Mouse (Mus musculus) liver, adult 2 months (tissue): ENCODE data around the gene Mrps2. TPM values are rescaled to one million over a fixed set of nuclear protein-coding genes. Genes with fewer than 3 reads are reported as not detected.

Source experiments
- DNase-seq: peaks from one replicate; pipeline ENCODE4 v3.0.0-alpha.2; 2011; ENCODE audit warnings: low read depth, low spot score; ENCODE audit errors: extremely low read depth
- H3K27ac ChIP-seq: fragments of 200-500 bp; replicated peaks from 2 replicates; pipeline ENCODE4 v1.5.1; 2012; ENCODE audit warnings: low read depth, mild to moderate bottlenecking, control low read depth, inconsistent platforms, low read length; ENCODE audit not compliant: insufficient read depth
- H3K27me3 ChIP-seq: fragments of 200-500 bp; 2 replicates; pipeline ENCODE4 v1.6.1; 2012; ENCODE audit warnings: mild to moderate bottlenecking, moderate library complexity, low read length, inconsistent platforms; ENCODE audit not compliant: control insufficient read depth, insufficient read depth
- H3K36me3 ChIP-seq: fragments of 200-500 bp; 2 replicates; pipeline ENCODE4 v1.6.1; 2012; ENCODE audit warnings: low read length, inconsistent platforms; ENCODE audit not compliant: control insufficient read depth, insufficient read depth
- H3K4me1 ChIP-seq: fragments of 200-500 bp; 2 replicates; pipeline ENCODE4 v1.6.1; 2011; ENCODE audit warnings: low read length; ENCODE audit not compliant: control insufficient read depth, insufficient read depth
- H3K4me3 ChIP-seq: fragments of 200-500 bp; 2 replicates; pipeline ENCODE4 v1.5.1; 2011; ENCODE audit warnings: low read depth, mild to moderate bottlenecking, control low read depth, low read length, moderate library complexity; ENCODE audit not compliant: insufficient read depth
- H3K79me2 ChIP-seq: fragments of 200-500 bp; 2 replicates; pipeline ENCODE4 v1.6.1; 2012; ENCODE audit warnings: inconsistent platforms, mild to moderate bottlenecking, low read length, moderate library complexity; ENCODE audit not compliant: control insufficient read depth, insufficient read depth
- H3K9ac ChIP-seq: fragments of 200-500 bp; 2 replicates; pipeline ENCODE4 v1.6.1; 2012; ENCODE audit warnings: low read depth, mild to moderate bottlenecking, control low read depth, inconsistent platforms, low read length
- CTCF ChIP-seq: fragments of 200-500 bp; IDR thresholded peaks from 2 replicates; pipeline ENCODE4 v1.5.1; 2011; ENCODE audit warnings: low read depth, low read length, control low read depth
- POLR2A ChIP-seq: fragments of 200-500 bp; IDR thresholded peaks from 2 replicates; pipeline ENCODE4 v1.6.1; 2011; ENCODE audit warnings: low read length, control low read depth; ENCODE audit not compliant: insufficient read depth; ENCODE audit errors: extremely low read depth
- WGBS: fragments of 180-500 bp; shearing (Covaris S2); methylation state at CpG from one replicate; pipeline ENCODE4 v1.1.7; 2018; 5-methylcytosine and 5-hydroxymethylcytosine counted together
- polyA plus RNA-seq: library from polyadenylated mRNA; depleted of rRNA; stranded (reverse); fragments of >200 nt; gene quantifications from 2 replicates; pipeline ENCODE4 v1.2.3, GENCODE M21; 2012; rRNA removed
- total RNA-seq: library from RNA; depleted of rRNA; stranded (reverse); fragments of >200 nt; gene quantifications from 2 replicates; pipeline ENCODE4 v1.2.3, GENCODE M21; 2014; rRNA removed

Gene Mrps2
- total and polyA plus RNA-seq, 2 experiments = 10.9 to 52.3 TPM

- no peaks in the 10 kb centered on the region for H3K36me3 ChIP-seq
- no peak overlapping the region for H3K9ac ChIP-seq
- TF ChIP-seq POLR2A (no peak), CTCF (peak; percentile 96)
- H3K4me1 ChIP-seq = peaks cover 4% of the 10 kb centered on the region
- H3K79me2 ChIP-seq = no peaks in the 10 kb centered on the region
- DNase-seq = peak; percentile 84
- H3K27ac ChIP-seq = no peak overlapping the region
- H3K4me3 ChIP-seq = no peak overlapping the region
- no peaks in the 10 kb centered on the region for H3K27me3 ChIP-seq
- 22% methylated on average over 5 of the region's 5 CpGs for WGBS
Measured at GRCm38 (mm10) chr2:28517206-28517909, 49.5 kb downstream of the Mrps2 start.

DNA sequence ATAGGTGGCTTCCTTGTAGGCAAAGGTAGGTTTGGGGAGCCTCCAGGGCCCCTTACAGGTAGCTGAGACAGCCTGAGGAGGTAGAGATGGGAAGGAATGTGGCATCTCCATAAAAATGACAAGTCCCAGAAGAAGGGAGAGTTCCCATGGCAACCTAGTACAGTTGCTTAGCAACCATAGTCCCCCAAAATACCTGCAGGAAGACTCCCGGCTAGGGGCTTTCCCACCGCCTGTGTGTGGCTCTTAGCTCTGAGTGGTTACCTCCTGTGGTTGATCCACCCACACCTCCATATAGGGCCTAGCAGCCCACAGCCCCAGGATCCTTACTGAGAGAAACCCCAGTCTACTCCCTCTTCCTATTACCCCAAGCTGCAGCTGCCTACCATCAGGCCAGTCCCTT, 50.4 kb downstream of the Mrps2 start:
- Histone ChIP-seq H3K4me3 (no peak overlapping the region), H3K79me2 (no peaks in the 10 kb centered on the region), H3K4me1 (peaks cover 4% of the 10 kb centered on the region), H3K9ac (no peak overlapping the region), H3K27ac (no peak overlapping the region), H3K27me3 (no peaks in the 10 kb centered on the region), H3K36me3 (no peaks in the 10 kb centered on the region)
- no peak for DNase-seq
- TF ChIP-seq POLR2A (no peak), CTCF (no peak)
- 83% methylated on average over 2 of the region's 2 CpGs for WGBS

DNA sequence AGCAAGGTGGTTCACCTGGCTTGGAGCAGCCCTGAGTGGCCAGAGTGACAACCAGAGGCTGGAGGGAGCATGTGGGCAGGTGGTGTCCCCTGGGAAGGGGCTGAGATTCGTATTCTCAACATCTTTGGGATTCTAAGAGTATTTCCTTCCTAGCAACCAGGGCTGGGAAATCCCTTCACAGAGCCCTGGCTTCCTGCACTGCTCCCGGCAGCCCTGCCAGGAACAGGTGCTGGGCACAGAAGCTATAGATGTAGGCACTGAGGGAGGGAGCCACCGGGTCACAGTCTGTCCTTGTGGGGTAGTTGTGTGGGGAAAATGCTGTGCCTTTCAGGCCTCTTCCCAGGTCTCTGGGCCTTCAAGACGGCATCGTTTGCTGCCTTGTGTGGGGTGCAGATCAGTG, 52.7 kb downstream of the Mrps2 start:
- Histone ChIP-seq H3K4me3 (no peak overlapping the region), H3K27ac (no peak overlapping the region), H3K36me3 (no peaks in the 10 kb centered on the region), H3K27me3 (no peaks in the 10 kb centered on the region), H3K4me1 (no peaks in the 10 kb centered on the region; the same call in 1 of the 2 replicates), H3K9ac (no peak overlapping the region), H3K79me2 (no peaks in the 10 kb centered on the region)
- TF ChIP-seq POLR2A (no peak), CTCF (no peak)
- WGBS = 89% methylated on average over 5 of the region's 5 CpGs
- no peak for DNase-seq

Other genes with a start within 250 kb of the Mrps2 start
- gene Ppp1r26, start 21.3 kb upstream of the Mrps2 start, total RNA-seq = 0.07 and 0.09 TPM in 2 replicates
- 0.07 and 0.10 TPM in 2 replicates for gene Ppp1r26, start 21.3 kb upstream of the Mrps2 start, polyA plus RNA-seq
- gene 1700007K13Rik, start 1.7 kb upstream of the Mrps2 start, total RNA-seq = 0.28 TPM in 1 of 2 replicates, not detected in the other
- gene 1700007K13Rik, start 1.7 kb upstream of the Mrps2 start, polyA plus RNA-seq = not detected in 2 replicates
- 0.65 and 1.7 TPM in 2 replicates for gene Gbgt1, start 28.8 kb downstream of the Mrps2 start, total RNA-seq
- 0.66 and 0.86 TPM in 2 replicates for gene Gbgt1, start 28.8 kb downstream of the Mrps2 start, polyA plus RNA-seq
- not detected in 2 replicates for gene Gm10134, start 38.0 kb downstream of the Mrps2 start, total RNA-seq
- not detected in 2 replicates for gene Gm10134, start 38.0 kb downstream of the Mrps2 start, polyA plus RNA-seq
- 1.1 and 1.7 TPM in 2 replicates for gene Ralgds, start 45.1 kb downstream of the Mrps2 start, total RNA-seq
- gene Ralgds, start 45.1 kb downstream of the Mrps2 start, polyA plus RNA-seq = 1.5 and 3.0 TPM in 2 replicates
- 19.2 and 70.5 TPM in 2 replicates for gene Cel, start 95.3 kb downstream of the Mrps2 start, total RNA-seq
- gene Cel, start 95.3 kb downstream of the Mrps2 start, polyA plus RNA-seq = 0.11 and 0.37 TPM in 2 replicates
- 2.9 and 3.1 TPM in 2 replicates for gene Gtf3c5, start 115.7 kb downstream of the Mrps2 start, total RNA-seq
- 7.8 and 9.0 TPM in 2 replicates for gene Gtf3c5, start 115.7 kb downstream of the Mrps2 start, polyA plus RNA-seq
- not detected in 2 replicates for gene Gfi1b, start 153.9 kb downstream of the Mrps2 start, total RNA-seq
- not detected in 2 replicates for gene Gfi1b, start 153.9 kb downstream of the Mrps2 start, polyA plus RNA-seq
- gene Tsc1, start 173.2 kb downstream of the Mrps2 start, total RNA-seq = 14.4 and 19.8 TPM in 2 replicates
- 8.6 and 10.0 TPM in 2 replicates for gene Tsc1, start 173.2 kb downstream of the Mrps2 start, polyA plus RNA-seq
- gene Spaca9, start 231.7 kb downstream of the Mrps2 start, total RNA-seq = 0.60 TPM in 1 of 2 replicates, not detected in the other
- gene Spaca9, start 231.7 kb downstream of the Mrps2 start, polyA plus RNA-seq = 0.16 and 0.26 TPM in 2 replicates
- gene Ak8, start 232.1 kb downstream of the Mrps2 start, total RNA-seq = not detected in 2 replicates
- gene Ak8, start 232.1 kb downstream of the Mrps2 start, polyA plus RNA-seq = 0.09 TPM in 1 of 2 replicates, not detected in the other